Mouse (Mus musculus) forebrain, embryonic 13.5 days (tissue): Measurements from ENCODE around the gene Smim20. TPM values are rescaled to one million over a fixed set of nuclear protein-coding genes. Genes with fewer than 3 reads are reported as not detected.

Experiments
- ATAC-seq: fragments of 200-750 bp; cut with Nextera tagmentation; 2 replicates; pipeline ENCODE4 v1.8.0; 2017
- H3K27ac ChIP-seq: fragments of 300-500 bp; sonication (generic); 2 replicates; pipeline ENCODE4 v1.5.1; 2015; ENCODE audit warnings: inconsistent platforms, mild to moderate bottlenecking, moderate library complexity
- H3K27me3 ChIP-seq: fragments of 300-500 bp; sonication (generic); 2 replicates; pipeline ENCODE4 v1.6.1; 2015; ENCODE audit warnings: mild to moderate bottlenecking, inconsistent platforms
- H3K36me3 ChIP-seq: fragments of 300-500 bp; sonication (generic); 2 replicates; pipeline ENCODE4 v1.6.1; 2015; ENCODE audit warnings: mild to moderate bottlenecking, inconsistent platforms; ENCODE audit not compliant: poor library complexity, severe bottlenecking
- H3K4me1 ChIP-seq: fragments of 300-500 bp; sonication (generic); 2 replicates; pipeline ENCODE4 v1.6.1; 2015; ENCODE audit warnings: inconsistent platforms
- H3K4me2 ChIP-seq: fragments of 300-500 bp; sonication (generic); 2 replicates; pipeline ENCODE4 v1.6.1; 2015; ENCODE audit warnings: inconsistent platforms, mild to moderate bottlenecking, moderate library complexity
- H3K4me3 ChIP-seq: fragments of 300-500 bp; sonication (generic); 2 replicates; pipeline ENCODE4 v1.5.1; 2015; ENCODE audit warnings: mild to moderate bottlenecking, inconsistent platforms
- H3K9ac ChIP-seq: fragments of 300-500 bp; sonication (generic); 2 replicates; pipeline ENCODE4 v1.6.1; 2015; ENCODE audit warnings: mild to moderate bottlenecking, inconsistent platforms
- H3K9me3 ChIP-seq: fragments of 300-500 bp; sonication (generic); replicated peaks from 2 replicates; pipeline ENCODE4 v1.6.1; 2016; ENCODE audit warnings: inconsistent platforms
- WGBS: fragments of 180-500 bp; shearing (Covaris S2); methylation state at CpG from one replicate; pipeline ENCODE4 v1.1.7; 2015; 5-methylcytosine and 5-hydroxymethylcytosine counted together
- polyA plus RNA-seq: library from polyadenylated mRNA; unstranded; fragments of >200 nt; fragmentation: Nextera tagmentation; extraction: Ambion mirVana; gene quantifications from 2 replicates; pipeline ENCODE4 v1.2.1, GENCODE M21; 2015

The Smim20 gene
- polyA plus RNA-seq, 1 experiment from 2014 or later: 64.8 TPM

DNA sequence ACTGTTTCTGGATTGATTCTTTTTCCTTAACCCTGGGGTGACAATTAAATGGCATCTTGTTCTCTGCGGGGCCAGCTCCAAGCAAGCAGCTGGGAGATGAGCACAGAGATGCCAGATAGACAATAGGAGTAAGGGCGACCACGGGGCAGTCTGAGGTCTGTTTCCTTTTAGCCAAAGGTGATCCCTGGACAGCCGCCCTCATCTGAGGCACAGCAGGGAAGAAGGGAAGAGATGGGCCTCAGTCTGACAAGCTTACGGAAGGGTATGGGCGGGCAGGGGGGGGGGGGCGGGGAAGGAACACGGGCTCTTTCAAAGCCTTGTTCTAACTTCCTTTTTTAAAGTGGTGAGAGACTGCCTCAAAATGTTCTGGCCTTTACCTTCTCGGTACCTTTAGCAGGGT is 22.6 kb downstream of the Smim20 start:
- Histone ChIP-seq H3K4me2 (no peak overlapping the region; the same call in 1 of the 2 replicates), H3K9ac (no peak overlapping the region), H3K4me3 (no peak overlapping the region), H3K9me3 (no peaks in the 10 kb centered on the region), H3K27ac (no peak overlapping the region), H3K36me3 (no peaks in the 10 kb centered on the region), H3K4me1 (0 out of 2 replicates have a peak, but pooled peaks cover 3% of the 10 kb centered on the region), H3K27me3 (no peaks in the 10 kb centered on the region)
- ATAC-seq: no peak
- WGBS: 26% methylated on average over 9 of the region's 9 CpGs

DNA sequence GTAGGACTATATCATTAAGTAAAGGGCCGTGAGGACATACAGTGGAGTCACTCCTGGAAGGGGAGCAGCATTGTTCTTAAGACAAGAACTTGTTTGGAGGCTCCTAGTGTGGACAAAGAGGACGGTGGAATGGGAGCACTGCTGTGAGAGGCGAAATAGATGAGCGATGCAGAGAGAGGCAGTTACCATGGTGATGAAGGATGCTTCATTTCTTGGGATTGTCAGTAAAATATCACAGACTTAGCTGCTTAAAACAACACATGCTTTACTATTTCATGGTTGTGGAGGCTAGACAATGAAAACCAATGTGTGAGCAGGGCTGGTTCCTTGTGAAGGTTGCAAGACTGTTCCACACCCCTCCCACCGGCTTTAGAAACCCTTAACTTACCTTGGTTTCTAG is 27.7 kb downstream of the Smim20 start:
- H3K9me3 ChIP-seq: no peaks in the 10 kb centered on the region
- H3K36me3 ChIP-seq: no peaks in the 10 kb centered on the region
- no peak overlapping the region for H3K9ac ChIP-seq
- no peaks in the 10 kb centered on the region for H3K27me3 ChIP-seq
- peak; percentile 57; the same call in 1 of the 2 replicates for ATAC-seq
- no peak overlapping the region for H3K4me3 ChIP-seq
- 63% methylated on average over 5 of the region's 5 CpGs for WGBS
- H3K27ac ChIP-seq: no peak overlapping the region
- no peak overlapping the region for H3K4me2 ChIP-seq
- H3K4me1 ChIP-seq: no peaks in the 10 kb centered on the region

DNA sequence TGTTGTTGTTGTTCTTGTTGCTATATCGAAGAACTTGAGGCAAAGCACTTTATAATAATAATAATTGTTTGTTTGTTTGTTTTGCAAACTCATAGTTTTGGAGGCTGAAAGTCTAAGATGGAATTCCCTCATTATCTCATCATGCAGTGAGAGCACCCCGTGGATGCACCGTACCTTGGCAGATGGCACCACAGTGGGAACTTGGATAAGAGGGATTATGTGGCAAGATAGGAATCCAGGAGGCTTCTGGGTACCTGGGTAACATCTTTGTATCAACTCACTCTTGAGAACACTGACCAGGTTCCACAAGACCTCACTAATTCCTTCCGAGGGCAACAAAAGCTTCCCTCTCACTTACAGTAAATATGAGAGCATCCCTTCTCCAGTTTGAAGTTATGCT is 30.1 kb downstream of the Smim20 start:
- no peak overlapping the region for H3K9ac ChIP-seq
- H3K4me2 ChIP-seq: no peak overlapping the region
- ATAC-seq: no peak
- no peaks in the 10 kb centered on the region for H3K27me3 ChIP-seq
- no peaks in the 10 kb centered on the region for H3K36me3 ChIP-seq
- H3K27ac ChIP-seq: no peak overlapping the region
- no peak overlapping the region for H3K4me3 ChIP-seq
- no peaks in the 10 kb centered on the region for H3K9me3 ChIP-seq
- WGBS: 90% methylated on average over 4 of the region's 4 CpGs
- no peaks in the 10 kb centered on the region for H3K4me1 ChIP-seq

DNA sequence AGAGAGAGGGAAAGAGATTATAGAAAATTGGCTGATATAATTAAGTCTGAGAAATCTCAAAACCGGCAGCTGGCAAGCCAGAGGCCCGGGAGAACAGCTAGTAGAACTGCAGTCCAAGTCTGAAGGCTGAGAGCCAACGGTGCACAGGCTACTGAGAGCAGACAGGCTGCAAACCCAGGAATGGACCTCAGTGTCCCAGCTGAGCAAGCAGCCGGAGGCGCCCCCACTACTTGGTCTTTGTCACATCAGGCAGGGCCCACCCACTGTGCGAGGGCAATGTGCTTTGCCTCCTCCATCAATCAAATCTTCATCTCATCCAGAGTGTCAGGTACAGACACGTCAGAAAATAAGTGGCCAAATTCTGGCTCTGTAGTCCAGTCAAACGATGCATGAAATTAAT is 34.6 kb downstream of the Smim20 start:
- no peak overlapping the region for H3K27ac ChIP-seq

DNA sequence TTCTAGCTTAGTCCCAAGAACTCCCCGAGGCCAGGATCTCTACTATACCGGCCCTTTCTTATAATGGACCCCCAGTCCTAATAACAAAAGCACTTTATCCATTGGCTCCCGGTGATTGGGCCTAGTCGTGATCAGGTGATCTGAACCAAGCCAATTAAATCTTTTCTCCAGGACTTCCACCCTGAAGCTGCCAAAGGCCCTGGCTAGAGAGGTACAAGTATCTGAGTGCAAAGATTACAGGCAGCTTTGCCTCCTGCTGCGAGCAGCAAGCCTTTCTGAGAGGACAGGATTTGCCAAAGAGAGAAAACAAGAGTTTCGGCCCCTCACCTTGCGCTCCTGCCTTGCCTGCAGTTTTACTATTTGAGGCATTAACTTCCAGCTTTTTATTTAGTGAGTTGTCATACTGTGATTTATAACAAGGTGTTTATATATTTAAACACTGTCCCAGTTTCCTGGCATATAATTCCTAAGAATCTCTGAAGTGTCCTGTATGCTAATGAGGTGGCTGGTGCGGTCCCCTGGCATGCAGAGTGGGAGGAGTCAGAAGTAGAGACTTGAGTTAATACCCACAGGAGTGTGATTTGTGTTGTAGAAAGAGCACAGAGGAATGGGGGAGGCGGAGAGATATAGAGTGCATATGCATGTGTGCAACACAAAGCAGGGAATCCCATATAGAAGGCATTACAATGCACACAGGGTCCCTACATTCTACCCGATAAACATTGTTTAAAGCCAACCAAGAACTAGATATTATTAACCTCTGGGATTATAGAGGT is 36.2 kb downstream of the Smim20 start:
- H3K27ac ChIP-seq: no peak overlapping the region
- H3K9me3 ChIP-seq: no peaks in the 10 kb centered on the region
- WGBS: 73% methylated on average over 10 of the region's 10 CpGs
- ATAC-seq: no peak
- H3K4me1 ChIP-seq: no peaks in the 10 kb centered on the region
- no peak overlapping the region for H3K9ac ChIP-seq
- no peaks in the 10 kb centered on the region for H3K36me3 ChIP-seq
- no peaks in the 10 kb centered on the region for H3K27me3 ChIP-seq
- no peak overlapping the region for H3K4me2 ChIP-seq
- no peak overlapping the region for H3K4me3 ChIP-seq

More for the DNA sequence above, 34.6 kb downstream of the Smim20 start:
- ATAC-seq: no peak
- H3K4me1 ChIP-seq: no peaks in the 10 kb centered on the region
- no peaks in the 10 kb centered on the region for H3K27me3 ChIP-seq
- no peaks in the 10 kb centered on the region for H3K9me3 ChIP-seq
- H3K4me2 ChIP-seq: no peak overlapping the region
- no peaks in the 10 kb centered on the region for H3K36me3 ChIP-seq
- no peak overlapping the region for H3K4me3 ChIP-seq
- H3K9ac ChIP-seq: no peak overlapping the region
- 72% methylated on average over 8 of the region's 8 CpGs for WGBS

DNA sequence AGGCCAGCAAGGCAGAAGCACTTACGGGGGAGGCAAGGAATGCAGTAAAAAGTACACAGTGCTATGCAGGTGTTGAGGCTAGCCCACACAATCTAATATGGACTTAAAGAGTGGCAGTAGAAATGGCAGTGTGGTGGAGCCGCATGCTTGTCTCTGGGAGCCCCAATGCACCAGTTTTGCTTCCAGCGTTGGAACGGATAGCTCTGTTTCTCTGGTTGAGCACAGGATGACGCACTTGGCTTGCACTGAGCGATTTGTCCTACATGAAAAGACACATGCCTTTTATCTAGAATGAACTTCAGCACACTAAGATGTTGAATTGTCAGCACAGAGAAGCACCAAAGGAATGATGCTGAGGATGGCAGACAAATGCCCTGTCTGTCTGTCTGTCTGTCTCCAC is 37.1 kb downstream of the Smim20 start:
- no peak overlapping the region for H3K4me3 ChIP-seq
- H3K4me2 ChIP-seq: no peak overlapping the region
- no peaks in the 10 kb centered on the region for H3K9me3 ChIP-seq
- no peak overlapping the region for H3K9ac ChIP-seq
- WGBS: 98% methylated on average over 6 of the region's 6 CpGs
- no peaks in the 10 kb centered on the region for H3K27me3 ChIP-seq
- no peaks in the 10 kb centered on the region for H3K36me3 ChIP-seq
- H3K27ac ChIP-seq: no peak overlapping the region
- ATAC-seq: no peak
- no peaks in the 10 kb centered on the region for H3K4me1 ChIP-seq

DNA sequence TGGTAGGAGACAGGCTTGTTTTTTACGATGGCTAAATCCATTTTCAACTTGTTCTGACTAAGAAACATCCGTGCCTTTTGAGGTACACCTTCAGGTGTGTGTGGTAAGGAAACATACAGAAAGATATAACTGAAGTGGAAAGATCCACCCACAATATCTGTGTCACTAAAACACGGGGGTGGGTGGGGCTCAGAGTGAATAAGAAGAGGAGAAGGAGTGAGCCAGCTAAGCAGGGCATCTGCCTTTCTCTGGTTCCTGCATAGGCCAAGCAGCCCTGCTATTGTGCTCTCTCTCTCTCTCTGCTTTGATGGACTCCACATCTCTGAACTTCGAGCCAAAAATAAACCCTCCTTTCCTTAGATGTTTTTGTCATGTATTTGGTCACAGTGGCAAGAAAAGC is 38.1 kb downstream of the Smim20 start:
- 66% methylated on average over 4 of the region's 4 CpGs for WGBS
- ATAC-seq: no peak
- Histone ChIP-seq H3K4me1 (no peaks in the 10 kb centered on the region), H3K4me2 (no peak overlapping the region), H3K9me3 (no peaks in the 10 kb centered on the region), H3K27ac (no peak overlapping the region), H3K4me3 (no peak overlapping the region), H3K9ac (no peak overlapping the region), H3K27me3 (no peaks in the 10 kb centered on the region), H3K36me3 (no peaks in the 10 kb centered on the region)

DNA sequence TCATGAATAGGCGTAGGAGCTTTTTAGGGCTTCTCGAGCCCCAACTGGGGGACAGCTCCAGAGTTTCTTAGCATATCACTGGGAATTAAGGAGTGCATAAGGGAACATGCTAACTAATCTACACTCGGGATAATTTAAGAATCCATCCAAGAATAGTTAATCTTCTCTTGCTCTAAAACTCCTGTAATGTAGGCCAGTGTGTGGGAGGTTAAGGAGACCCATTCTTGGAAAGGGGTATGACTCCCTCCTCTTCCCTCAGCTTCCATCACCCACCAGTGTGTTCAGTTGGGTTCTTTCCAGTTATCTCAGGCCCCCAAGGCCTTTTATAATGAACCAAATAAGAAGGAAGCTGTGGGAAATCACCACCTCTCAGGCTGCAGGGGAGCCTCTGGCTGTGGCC is 40.0 kb downstream of the Smim20 start:
- no peak for ATAC-seq
- Histone ChIP-seq H3K9ac (no peak overlapping the region), H3K4me1 (no peaks in the 10 kb centered on the region), H3K27me3 (no peaks in the 10 kb centered on the region), H3K36me3 (no peaks in the 10 kb centered on the region), H3K4me2 (no peak overlapping the region), H3K27ac (no peak overlapping the region), H3K9me3 (no peaks in the 10 kb centered on the region), H3K4me3 (no peak overlapping the region)
- WGBS: 92% methylated on average over 3 of the region's 3 CpGs

DNA sequence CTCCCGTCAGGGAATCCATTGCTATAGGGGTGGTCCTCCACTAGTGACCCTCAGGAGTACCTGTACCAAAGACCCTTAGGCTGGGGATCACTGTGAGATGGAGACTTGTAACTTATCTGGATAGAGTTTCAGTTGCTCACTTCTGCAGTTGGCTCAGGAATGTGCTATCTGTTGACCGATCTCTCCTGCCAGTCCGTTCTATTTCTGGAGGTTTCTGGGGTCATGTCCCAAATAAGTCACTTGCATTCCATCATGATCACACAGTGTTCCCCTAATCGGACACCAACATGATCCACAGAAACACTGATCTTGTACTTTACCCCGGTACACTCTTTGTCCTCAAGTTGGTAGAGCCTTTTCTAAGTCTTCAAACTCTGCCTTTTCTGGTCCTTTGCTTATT is 40.6 kb downstream of the Smim20 start:
- Histone ChIP-seq H3K4me2 (no peak overlapping the region), H3K27me3 (no peaks in the 10 kb centered on the region), H3K4me1 (no peaks in the 10 kb centered on the region), H3K27ac (no peak overlapping the region), H3K4me3 (no peak overlapping the region), H3K9ac (no peak overlapping the region), H3K9me3 (no peaks in the 10 kb centered on the region), H3K36me3 (no peaks in the 10 kb centered on the region)
- no peak for ATAC-seq
- 94% methylated on average over 5 of the region's 5 CpGs for WGBS

DNA sequence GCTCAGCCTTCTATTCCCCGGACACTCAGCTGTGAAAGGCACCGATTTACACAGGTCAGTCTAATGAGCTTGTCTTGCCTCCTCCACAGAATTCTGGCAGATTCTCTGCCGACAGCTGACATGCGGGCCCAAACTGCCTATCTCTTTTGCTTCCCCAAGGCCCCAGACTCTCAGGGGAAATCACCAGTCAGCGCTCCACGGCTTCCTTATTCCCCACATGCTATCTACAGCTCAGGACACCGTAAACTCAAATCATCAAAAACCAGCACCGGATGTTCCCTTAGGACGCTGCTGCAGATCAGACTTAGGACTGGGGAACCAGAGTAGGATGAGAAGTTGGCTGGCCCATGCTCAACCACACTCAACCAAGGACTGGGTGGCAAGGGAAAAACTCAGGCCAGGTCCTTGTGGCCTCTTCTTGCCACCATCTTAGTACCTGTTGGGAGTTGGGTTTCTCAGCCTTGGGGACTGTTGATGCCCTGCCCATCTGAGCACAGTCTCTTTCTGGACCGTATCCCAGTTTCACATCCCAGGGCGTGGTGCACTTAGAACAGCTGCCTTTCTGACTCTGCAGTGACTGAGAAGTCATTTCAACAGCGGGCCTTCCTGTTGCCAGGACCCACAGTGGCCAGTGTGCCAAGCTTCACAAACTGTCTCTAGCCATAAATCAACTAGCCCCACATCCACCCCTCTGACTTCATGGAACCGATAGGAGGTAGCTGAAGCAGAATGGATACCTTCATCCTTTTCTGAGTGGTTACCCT is 47.7 kb downstream of the Smim20 start:
- no peak for ATAC-seq
- 91% methylated on average over 13 of the region's 13 CpGs for WGBS
- H3K4me1 ChIP-seq: no peaks in the 10 kb centered on the region

DNA sequence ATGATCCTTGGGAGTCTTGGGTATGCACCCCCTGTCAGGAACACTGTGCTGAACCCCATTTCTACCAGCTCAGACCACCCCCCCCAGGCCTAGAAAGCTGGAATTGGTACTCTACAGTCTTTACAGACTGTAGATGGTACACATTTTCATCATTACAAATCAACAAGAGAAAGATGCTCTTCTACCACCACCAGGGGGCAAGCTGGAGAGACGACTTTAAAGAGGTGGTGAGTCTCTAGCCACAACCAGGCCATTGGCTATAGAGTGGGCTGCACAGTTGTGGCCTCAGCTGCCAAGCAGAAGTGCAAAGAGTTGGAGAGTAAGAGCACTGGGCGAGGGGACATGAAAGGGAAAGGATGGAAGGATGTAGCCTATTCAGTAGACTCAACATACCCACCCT is 48.9 kb downstream of the Smim20 start:
- H3K4me1 ChIP-seq: 0 out of 2 replicates have a peak, but pooled peaks cover 5% of the 10 kb centered on the region
- 67% methylated on average over 2 of the region's 2 CpGs for WGBS
- ATAC-seq: no peak

More for the DNA sequence above, 47.7 kb downstream of the Smim20 start:
- H3K27ac ChIP-seq: no peak overlapping the region
- no peaks in the 10 kb centered on the region for H3K9me3 ChIP-seq
- no peak overlapping the region for H3K9ac ChIP-seq
- no peaks in the 10 kb centered on the region for H3K36me3 ChIP-seq
- H3K4me3 ChIP-seq: no peak overlapping the region
- no peak overlapping the region for H3K4me2 ChIP-seq
- no peaks in the 10 kb centered on the region for H3K27me3 ChIP-seq

DNA sequence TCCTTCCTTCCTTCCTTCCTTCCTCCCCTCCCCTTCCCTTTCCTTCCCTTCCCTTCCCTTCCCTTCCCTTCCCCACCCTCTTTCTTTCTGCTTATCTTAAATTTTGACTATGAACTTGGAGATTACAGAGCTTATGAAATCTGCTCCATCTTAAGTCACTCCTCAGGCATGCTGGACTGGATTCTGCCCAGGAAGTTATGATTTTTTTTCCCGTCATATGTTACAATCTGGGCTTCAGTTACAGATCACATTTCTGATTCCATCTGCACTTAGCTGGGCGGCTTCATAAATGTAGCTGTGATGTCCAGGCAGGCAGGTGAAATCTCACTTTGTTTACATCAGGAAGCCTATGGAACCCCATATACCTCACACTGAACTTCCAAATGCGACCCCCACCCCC is 50.5 kb downstream of the Smim20 start:
- Histone ChIP-seq H3K9me3 (no peaks in the 10 kb centered on the region), H3K4me1 (0 out of 2 replicates have a peak, but pooled peaks cover 5% of the 10 kb centered on the region), H3K4me3 (no peak overlapping the region), H3K9ac (no peak overlapping the region), H3K27ac (no peak overlapping the region), H3K4me2 (no peak overlapping the region), H3K27me3 (no peaks in the 10 kb centered on the region), H3K36me3 (no peaks in the 10 kb centered on the region)
- 82% methylated on average over 3 of the region's 3 CpGs for WGBS
- no peak for ATAC-seq

More for the DNA sequence above, 48.9 kb downstream of the Smim20 start:
- no peaks in the 10 kb centered on the region for H3K36me3 ChIP-seq
- no peaks in the 10 kb centered on the region for H3K9me3 ChIP-seq
- no peak overlapping the region for H3K27ac ChIP-seq
- no peak overlapping the region for H3K4me3 ChIP-seq
- H3K4me2 ChIP-seq: no peak overlapping the region
- H3K27me3 ChIP-seq: no peaks in the 10 kb centered on the region
- H3K9ac ChIP-seq: no peak overlapping the region
